Mouse (Mus musculus): Measurements from ENCODE around the gene Shcbp1l.
A peak's percentile ranks its signal among the peaks of the same experiment; 100 is the strongest.

Gene Shcbp1l

DNA sequence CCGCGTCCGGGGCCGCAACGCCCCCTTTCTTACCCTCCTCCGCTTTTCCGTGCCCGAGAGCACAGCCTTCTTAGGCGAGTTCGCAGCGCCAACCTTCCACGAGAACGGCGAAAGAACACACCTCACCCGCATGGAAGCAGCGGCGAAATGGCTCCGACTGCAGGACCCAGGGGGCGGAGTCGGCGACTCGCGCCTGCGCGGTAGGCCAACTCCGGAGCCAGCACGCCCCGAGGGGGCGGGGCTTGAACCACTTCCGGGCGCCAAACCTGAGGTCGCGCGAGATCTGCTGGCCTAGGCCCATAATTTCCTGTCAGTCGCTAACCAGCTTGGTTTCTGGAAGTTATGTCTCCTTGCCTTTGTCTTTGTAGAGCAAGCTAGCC, 62.5 kb downstream of the Shcbp1l start, which contains the start of gene Dhx9:
TSS of gene Dhx9 (minus strand) at position 161 of the 380 bp plus-strand sequence.
- DNase-seq (ENCODE audit: low spot score) = peak; percentile 97

DNA sequence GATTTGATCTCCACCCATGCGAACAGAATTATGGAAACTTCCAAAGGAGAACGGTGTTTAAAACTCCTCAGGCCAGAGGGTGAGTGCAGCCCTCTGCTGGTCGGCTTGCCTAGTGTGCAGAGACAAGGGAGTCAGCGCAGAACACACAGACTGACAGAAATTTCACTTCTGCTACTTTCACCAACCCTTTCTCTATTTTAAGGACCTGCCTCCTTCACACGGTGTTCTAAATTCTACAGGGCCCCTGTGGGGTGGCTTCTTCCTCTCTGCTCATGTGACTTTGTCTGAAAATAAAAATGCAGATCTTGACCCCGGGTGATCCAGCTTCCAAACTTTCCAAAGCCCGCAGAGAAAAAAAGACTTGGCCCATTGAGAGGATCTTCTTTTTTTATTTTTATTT, 64.2 kb downstream of the Shcbp1l start:
- no peak for DNase-seq (ENCODE audit: low spot score)

DNA sequence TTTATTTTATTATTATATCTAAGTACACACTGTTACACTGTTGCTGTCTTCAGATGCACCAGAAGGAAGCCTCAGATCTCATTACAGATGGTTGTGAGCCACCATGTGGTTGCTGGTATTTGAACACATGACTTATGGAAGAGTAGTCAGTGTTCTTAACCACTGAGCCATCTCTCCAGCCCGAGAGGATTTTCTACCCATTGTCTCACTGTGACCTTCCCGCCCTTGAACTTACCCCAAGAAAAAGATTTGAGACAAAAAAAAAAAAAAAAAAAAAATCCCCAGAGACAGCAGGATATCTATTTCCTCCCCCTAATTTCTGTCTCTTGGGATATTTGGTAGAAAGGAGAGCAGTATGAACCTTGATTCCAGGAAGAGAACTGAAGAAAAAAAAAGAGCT, 64.6 kb downstream of the Shcbp1l start:
- no peak for DNase-seq (ENCODE audit: low spot score)

DNA sequence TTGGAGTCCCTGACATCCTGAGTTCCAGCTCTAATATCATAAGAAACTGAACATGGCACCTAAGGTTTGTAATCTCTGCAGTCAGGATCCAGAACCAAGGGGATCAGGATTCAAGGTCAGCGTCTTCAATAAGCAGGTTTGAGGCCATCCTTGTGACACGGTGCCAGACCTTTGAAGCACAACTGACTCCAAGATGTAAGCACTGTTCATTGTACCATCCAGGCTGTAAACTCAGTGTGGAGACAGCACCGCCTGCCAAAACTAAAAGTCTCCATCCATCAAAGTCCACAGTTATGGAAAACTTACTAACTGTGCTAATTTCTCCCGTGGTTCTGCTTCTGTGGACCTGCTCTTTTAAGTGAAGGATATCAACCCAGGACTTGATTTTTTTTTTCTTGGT, 65.0 kb downstream of the Shcbp1l start:
- no peak for DNase-seq (ENCODE audit: low spot score)

DNA sequence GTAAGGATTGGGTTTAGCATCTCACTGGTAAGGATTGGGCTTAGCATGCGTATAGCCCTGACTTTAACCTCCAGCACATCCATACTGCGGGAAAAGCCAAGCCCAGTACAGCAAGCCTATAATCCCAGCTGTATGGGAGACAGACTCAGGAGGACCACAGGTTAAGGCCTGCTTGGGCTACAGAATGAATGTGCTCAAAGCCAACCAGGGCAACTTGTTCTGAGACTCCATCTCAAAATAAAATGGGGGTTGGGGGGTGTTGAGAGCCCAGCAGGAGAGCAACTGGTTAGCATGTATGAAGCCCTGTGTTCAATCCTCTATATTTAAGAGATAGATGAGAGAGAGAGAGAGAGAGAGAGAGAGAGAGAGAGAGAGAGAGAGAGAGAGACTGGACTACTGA, 66.4 kb downstream of the Shcbp1l start:
- DNase-seq (ENCODE audit: low spot score) = no peak

DNA sequence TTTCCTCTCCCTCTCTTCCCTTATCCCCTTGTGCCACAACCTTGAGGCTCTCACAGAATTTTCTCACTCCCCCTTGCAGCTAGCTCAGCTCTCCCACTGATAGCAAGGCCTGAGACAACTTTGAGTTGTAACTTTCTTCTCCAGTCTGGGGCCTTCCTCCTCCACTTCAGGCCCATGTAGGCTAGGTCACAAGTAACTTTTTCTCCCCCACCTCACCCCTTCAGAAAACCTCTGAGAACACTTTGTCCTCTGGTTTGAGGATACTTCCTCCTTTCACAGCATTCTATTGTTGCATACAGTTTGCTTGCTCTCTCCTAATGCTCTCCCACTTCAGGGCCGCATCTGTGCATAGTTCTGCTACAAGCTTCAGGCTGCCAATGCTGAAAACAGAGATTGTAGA, 66.9 kb downstream of the Shcbp1l start:
- DNase-seq (ENCODE audit: low spot score) = no peak

DNA sequence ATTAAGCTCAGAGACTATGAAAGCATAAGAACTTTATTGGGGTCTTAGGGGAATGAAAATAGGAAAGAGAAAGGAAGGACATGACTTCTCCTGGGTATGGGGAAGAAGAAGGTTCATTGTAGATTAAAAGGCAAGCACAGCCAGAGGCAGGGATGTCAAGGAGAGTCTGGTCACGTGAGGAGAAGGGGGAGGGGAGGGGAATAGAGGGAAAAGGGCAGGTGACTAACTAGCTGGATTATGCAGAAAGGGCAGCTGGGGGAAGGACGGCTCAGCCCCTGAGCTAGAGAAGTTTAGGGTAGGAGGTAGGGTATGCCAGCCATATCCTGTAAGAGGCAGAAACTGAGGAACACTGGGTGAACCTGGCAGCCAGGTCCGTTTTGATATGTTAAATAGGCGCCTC, 68.4 kb downstream of the Shcbp1l start:
- DNase-seq (ENCODE audit: low spot score) = no peak

DNA sequence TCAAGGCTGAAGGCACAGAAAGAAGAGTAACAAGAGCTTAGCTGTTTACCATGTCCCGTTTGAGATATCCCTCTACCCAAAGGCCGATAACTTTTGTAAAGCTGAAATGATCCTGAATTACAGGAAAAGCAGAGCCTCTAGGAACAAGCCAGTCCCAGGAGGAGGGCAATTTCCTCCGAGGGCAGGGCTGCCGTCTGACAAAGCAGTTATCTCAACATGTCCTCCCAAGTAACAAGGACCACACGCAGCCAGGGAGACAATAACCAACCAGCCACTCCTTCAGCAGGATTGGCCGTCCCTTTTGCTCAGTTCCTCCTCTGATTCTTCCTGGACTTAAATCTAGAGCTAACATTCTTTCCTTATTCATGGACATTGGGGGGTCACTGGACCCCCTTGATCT, 69.0 kb downstream of the Shcbp1l start:
- no peak for DNase-seq (ENCODE audit: low spot score)

DNA sequence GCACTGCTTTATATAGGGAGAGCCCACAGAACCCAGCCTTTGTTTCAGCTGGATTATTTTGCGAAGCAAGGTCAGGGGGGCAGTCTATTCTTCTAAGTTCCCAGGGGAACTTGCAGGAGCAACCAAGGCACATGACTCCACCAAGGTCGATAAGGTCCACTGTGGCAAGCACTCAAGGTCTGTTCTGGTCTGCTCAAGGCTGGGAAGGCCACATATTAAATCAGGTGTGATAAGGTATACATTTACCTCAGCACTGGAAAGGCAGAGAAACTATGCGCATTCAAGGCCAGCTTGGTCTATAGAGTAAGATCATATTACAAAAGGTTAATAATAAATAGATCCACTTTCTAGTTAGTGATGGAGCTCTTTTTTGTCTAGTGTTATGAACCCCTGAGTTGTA, 71.1 kb downstream of the Shcbp1l start:
- no peak for DNase-seq (ENCODE audit: low spot score)

DNA sequence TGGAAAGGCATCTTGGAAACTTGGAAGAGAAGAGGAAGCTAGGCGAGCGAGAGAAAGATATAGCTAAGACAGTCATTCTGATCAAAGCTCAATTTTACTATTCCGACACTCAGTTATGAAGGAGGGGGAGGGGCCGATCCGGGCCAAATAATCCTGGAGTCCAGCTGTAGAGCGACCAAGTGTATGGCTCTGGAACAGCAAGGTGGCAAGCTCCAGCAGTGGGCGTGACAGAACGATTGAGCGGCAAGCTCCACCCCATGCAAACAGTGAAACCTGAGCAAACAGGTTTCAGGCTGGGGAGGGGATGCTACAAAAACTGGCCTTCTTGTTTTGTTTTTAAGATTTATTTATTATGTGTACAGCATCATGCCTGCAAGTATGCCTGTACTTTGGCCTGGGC, 75.1 kb downstream of the Shcbp1l start:
- no peak for DNase-seq (ENCODE audit: low spot score)

DNA sequence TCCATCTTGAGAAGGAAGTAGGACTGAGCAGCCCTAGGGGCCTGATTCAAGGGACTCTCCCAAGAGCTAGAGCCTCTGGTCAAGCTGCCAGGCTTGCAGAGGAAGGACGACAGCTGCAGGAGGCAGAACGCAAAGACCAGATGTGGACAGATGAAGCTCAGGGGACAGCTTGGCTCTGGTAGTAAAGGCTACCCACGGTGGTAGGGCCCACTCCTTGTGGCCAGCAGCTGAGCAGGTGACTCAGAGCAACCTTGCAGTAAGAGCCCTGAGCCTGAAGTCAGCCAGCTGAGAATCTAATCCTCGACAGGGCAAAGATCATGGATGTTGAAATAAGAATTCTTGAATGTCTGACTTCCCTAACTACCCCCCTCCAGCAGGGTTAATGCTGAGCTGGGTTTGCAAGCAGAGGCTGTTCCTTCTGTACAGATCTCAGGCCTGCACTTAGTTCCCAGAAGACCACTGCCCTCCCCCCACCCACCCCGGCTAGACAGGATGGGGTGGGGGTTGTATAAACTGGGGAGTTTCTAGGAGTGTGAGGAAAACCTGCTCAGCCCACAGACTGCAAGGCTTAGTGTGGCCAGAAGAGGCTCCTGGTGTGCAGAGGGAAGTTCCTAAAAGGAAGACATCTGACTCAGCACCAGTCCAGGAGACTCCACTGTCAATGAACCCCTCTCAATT, 76.8 kb downstream of the Shcbp1l start:
- DNase-seq (ENCODE audit: low spot score) = peak; percentile 85

Measured in adipocyte (in vitro differentiated cells).